Mouse (Mus musculus) forebrain, embryonic 12.5 days (tissue): ENCODE data around the gene Fcgr3. TPM values are rescaled to one million over a fixed set of nuclear protein-coding genes. Genes with fewer than 3 reads are reported as not detected.

ENCODE experiments used
- ATAC-seq: fragments of 200-750 bp; cut with Nextera tagmentation; 2 replicates; pipeline ENCODE4 v1.8.0; 2017; ENCODE audit warnings: moderate TSS enrichment; ENCODE audit not compliant: low FRiP score
- H3K27ac ChIP-seq: fragments of 300-500 bp; sonication (generic); 2 replicates; pipeline ENCODE4 v1.5.1; 2016; ENCODE audit warnings: mild to moderate bottlenecking
- H3K27me3 ChIP-seq: fragments of 300-500 bp; sonication (generic); 2 replicates; pipeline ENCODE4 v1.6.1; 2016; ENCODE audit warnings: mild to moderate bottlenecking
- H3K36me3 ChIP-seq: fragments of 300-500 bp; sonication (generic); replicated peaks from 2 replicates; pipeline ENCODE4 v1.6.1; 2016; ENCODE audit warnings: mild to moderate bottlenecking
- H3K4me1 ChIP-seq: fragments of 300-500 bp; sonication (generic); 2 replicates; pipeline ENCODE4 v1.6.1; 2016
- H3K4me2 ChIP-seq: fragments of 300-500 bp; sonication (generic); 2 replicates; pipeline ENCODE4 v1.6.1; 2016; ENCODE audit warnings: mild to moderate bottlenecking, moderate library complexity
- H3K4me3 ChIP-seq: fragments of 300-500 bp; sonication (generic); replicated peaks from 2 replicates; pipeline ENCODE4 v1.5.1; 2016; ENCODE audit warnings: mild to moderate bottlenecking
- H3K9ac ChIP-seq: fragments of 300-500 bp; sonication (generic); 2 replicates; pipeline ENCODE4 v1.6.1; 2016; ENCODE audit warnings: mild to moderate bottlenecking
- H3K9me3 ChIP-seq: fragments of 300-500 bp; sonication (generic); 2 replicates; pipeline ENCODE4 v1.6.1; 2016
- WGBS: fragments of 180-500 bp; shearing (Covaris S2); methylation state at CpG from one replicate; pipeline ENCODE4 v1.1.7; 2016; 5-methylcytosine and 5-hydroxymethylcytosine counted together
- microRNA-seq: library from miRNA; unstranded; fragments of <30 nt; microRNA quantifications from one replicate; pipeline ENCODE4, GENCODE M21; 2017
- polyA plus RNA-seq: library from polyadenylated mRNA; unstranded; fragments of >200 nt; fragmentation: Nextera tagmentation; extraction: Ambion mirVana; gene quantifications from 2 replicates; pipeline ENCODE4 v1.2.1, GENCODE M21; 2016

Gene Fcgr3
- polyA plus RNA-seq, 1 experiment from 2014 or later = 4.8 TPM

DNA sequence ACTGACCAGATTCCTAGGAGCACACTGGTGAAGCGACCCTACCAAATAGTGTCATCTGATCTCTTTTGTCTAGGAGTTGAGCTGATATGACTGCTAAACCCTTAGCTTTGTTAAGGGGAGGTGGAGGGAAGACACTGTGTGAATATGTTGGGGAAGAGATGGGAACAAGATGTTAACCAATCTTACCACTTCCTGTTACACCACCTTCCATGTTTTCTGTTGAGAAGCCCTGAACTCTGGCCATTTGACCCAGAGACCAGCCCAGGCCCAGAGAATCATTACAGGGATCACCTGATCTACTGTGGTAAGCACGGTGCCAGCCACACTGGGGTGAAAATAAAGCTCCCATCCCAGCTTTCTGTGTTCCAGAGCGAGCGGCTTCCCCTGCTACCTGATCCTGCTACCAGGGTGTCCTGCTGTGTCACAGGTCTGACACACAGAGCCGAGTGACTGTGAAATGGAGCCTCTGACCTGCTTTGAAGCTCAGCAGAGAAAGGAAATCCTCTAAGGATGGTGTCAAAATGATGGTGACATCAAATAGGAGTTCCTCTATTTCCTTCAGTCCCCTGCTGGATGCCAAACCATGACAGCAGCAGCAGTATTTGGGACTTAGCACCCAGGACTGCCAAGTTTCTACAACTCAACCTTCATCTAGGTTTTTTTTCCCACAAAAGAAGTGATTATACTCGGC is 47.1 kb downstream of the Fcgr3 start:
- H3K4me3 ChIP-seq = no peak overlapping the region
- H3K4me1 ChIP-seq = no peaks in the 10 kb centered on the region
- ATAC-seq = no peak
- 51% methylated on average over 6 of the region's 6 CpGs for WGBS
- no peaks in the 10 kb centered on the region for H3K36me3 ChIP-seq
- H3K9ac ChIP-seq = no peak overlapping the region
- H3K9me3 ChIP-seq = no peaks in the 10 kb centered on the region
- H3K4me2 ChIP-seq = no peak overlapping the region
- H3K27ac ChIP-seq = no peak overlapping the region
- no peaks in the 10 kb centered on the region for H3K27me3 ChIP-seq

DNA sequence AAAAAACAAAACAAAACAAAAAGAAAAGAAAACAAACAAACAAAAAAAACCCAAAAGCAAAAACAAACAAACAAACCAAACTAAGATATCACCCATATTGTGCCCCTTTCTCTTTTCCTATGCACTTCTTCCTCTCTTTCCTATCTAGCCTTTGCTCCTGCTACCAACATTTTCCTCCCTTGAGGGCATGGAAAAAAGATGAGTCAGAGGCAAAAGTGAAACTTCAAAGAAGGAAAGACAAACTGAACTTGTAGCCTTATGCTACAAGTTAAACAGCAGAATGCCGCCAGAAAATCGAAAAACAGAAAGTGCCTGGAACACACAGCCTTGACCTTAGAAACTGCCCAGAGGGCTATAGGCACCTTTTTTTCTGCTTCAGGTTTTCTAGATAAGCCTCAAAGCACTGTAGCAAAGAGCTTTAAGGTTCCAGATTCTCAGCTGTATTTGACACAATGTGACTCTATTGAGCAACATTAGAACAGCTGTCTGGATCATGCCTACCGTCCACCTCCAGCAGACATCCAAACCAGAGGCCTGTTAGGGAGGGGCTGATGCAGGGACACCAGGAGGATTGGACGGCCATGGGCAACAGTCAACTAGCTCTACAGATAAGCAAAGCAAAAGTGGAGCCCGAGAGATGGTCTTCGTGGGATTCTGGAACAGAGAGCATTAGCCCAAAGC is 47.9 kb downstream of the Fcgr3 start:
- Histone ChIP-seq H3K4me3 (no peak overlapping the region), H3K9ac (no peak overlapping the region), H3K4me1 (no peaks in the 10 kb centered on the region), H3K9me3 (no peaks in the 10 kb centered on the region), H3K27ac (no peak overlapping the region), H3K36me3 (no peaks in the 10 kb centered on the region), H3K27me3 (no peaks in the 10 kb centered on the region), H3K4me2 (no peak overlapping the region)
- ATAC-seq = no peak
- WGBS = 86% methylated on average over 6 of the region's 6 CpGs

GRCm38 (mm10) chr1:171011733-171012132 is 53.0 kb downstream of the Fcgr3 start:
- no peaks in the 10 kb centered on the region for H3K9me3 ChIP-seq
- H3K4me3 ChIP-seq = no peak overlapping the region
- no peak overlapping the region for H3K9ac ChIP-seq
- H3K27ac ChIP-seq = no peak overlapping the region
- 80% methylated on average over 4 of the region's 4 CpGs for WGBS
- H3K4me1 ChIP-seq = no peaks in the 10 kb centered on the region
- no peaks in the 10 kb centered on the region for H3K27me3 ChIP-seq
- H3K4me2 ChIP-seq = no peak overlapping the region
- no peaks in the 10 kb centered on the region for H3K36me3 ChIP-seq
- no peak for ATAC-seq

- no peak overlapping the region for H3K27ac ChIP-seq
- no peaks in the 10 kb centered on the region for H3K36me3 ChIP-seq
- no peaks in the 10 kb centered on the region for H3K4me1 ChIP-seq
- WGBS = 92% methylated on average over 2 of the region's 2 CpGs
- H3K9me3 ChIP-seq = no peaks in the 10 kb centered on the region
- H3K27me3 ChIP-seq = no peaks in the 10 kb centered on the region
- no peak overlapping the region for H3K9ac ChIP-seq
- no peak overlapping the region for H3K4me2 ChIP-seq
- no peak overlapping the region for H3K4me3 ChIP-seq
- ATAC-seq = no peak
Observed at GRCm38 (mm10) chr1:171006905-171007304, 57.8 kb downstream of the Fcgr3 start.

- WGBS = 93% methylated on average over 4 of the region's 4 CpGs
- no peak overlapping the region for H3K9ac ChIP-seq
- ATAC-seq = no peak
- no peak overlapping the region for H3K4me3 ChIP-seq
- no peaks in the 10 kb centered on the region for H3K36me3 ChIP-seq
- no peaks in the 10 kb centered on the region for H3K4me1 ChIP-seq
- H3K27me3 ChIP-seq = no peaks in the 10 kb centered on the region
- H3K4me2 ChIP-seq = no peak overlapping the region
- H3K9me3 ChIP-seq = no peaks in the 10 kb centered on the region
- no peak overlapping the region for H3K27ac ChIP-seq
Observed at GRCm38 (mm10) chr1:171006335-171006734, 58.4 kb downstream of the Fcgr3 start.

GRCm38 (mm10) chr1:171005586-171005985 is 59.1 kb downstream of the Fcgr3 start:
- Histone ChIP-seq H3K9ac (no peak overlapping the region), H3K27me3 (no peaks in the 10 kb centered on the region), H3K36me3 (no peaks in the 10 kb centered on the region), H3K4me1 (no peaks in the 10 kb centered on the region), H3K4me3 (no peak overlapping the region), H3K9me3 (no peaks in the 10 kb centered on the region), H3K4me2 (no peak overlapping the region), H3K27ac (no peak overlapping the region)
- ATAC-seq = no peak

DNA sequence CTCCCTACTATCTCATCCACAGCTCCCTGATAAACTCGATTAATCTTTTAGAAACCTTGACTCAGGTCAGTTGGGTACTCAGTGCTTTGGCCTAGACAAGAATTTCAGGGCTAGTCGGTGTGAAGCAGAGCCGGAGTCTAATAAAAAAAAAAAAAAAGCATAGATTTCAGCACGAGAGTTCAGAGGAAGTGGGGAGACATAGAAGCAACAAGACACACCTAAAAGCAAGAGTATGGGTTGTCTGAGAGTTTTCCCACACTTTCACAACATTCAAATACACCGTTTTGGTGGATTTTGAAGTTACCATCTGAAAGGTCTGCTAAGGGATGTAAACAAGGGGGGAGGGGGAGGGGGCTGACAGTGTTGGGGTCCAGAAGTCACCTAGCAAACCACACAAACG is 59.7 kb downstream of the Fcgr3 start:
- Histone ChIP-seq H3K4me2 (no peak overlapping the region), H3K4me1 (no peaks in the 10 kb centered on the region), H3K27ac (no peak overlapping the region), H3K36me3 (no peaks in the 10 kb centered on the region), H3K4me3 (no peak overlapping the region), H3K9ac (no peak overlapping the region), H3K9me3 (no peaks in the 10 kb centered on the region), H3K27me3 (no peaks in the 10 kb centered on the region)
- 73% methylated on average over 6 of the region's 6 CpGs for WGBS
- no peak for ATAC-seq

Small RNAs within 50 kb of the gene (microRNA-seq; reads per million reads assigned to microRNA genes)
- not detected for gene Gm27552
- gene Gm27844 = not detected
- 5.3 reads per million, percentile 20 among the genes with 10 or more reads in this experiment for gene Mir6546

Other genes starting within 250 kb of the Fcgr3 start
- 8.7 and 8.9 TPM in 2 replicates for gene Atf6, start 197.2 kb downstream of the Fcgr3 start, polyA plus RNA-seq
- gene Gm26620, start 179.9 kb downstream of the Fcgr3 start, polyA plus RNA-seq = not detected in 2 replicates
- 28.6 and 33.3 TPM in 2 replicates for gene Dusp12, start 179.4 kb downstream of the Fcgr3 start, polyA plus RNA-seq
- gene Fcrlb, start 152.0 kb downstream of the Fcgr3 start, polyA plus RNA-seq = not detected in 2 replicates
- gene Fcrla, start 137.4 kb downstream of the Fcgr3 start, polyA plus RNA-seq = not detected in 2 replicates
- gene Fcgr2b, start 88.4 kb downstream of the Fcgr3 start, polyA plus RNA-seq = 0.24 TPM in 1 of 2 replicates, not detected in the other
- 0.26 and 0.31 TPM in 2 replicates for gene Fcgr4, start 46.0 kb downstream of the Fcgr3 start, polyA plus RNA-seq
- 3.9 and 5.2 TPM in 2 replicates for gene Cfap126, start 49.0 kb upstream of the Fcgr3 start, polyA plus RNA-seq
- gene Sdhc, start 85.7 kb upstream of the Fcgr3 start, polyA plus RNA-seq = 218 and 236 TPM in 2 replicates
- gene Mpz, start 85.8 kb upstream of the Fcgr3 start, polyA plus RNA-seq = 0.54 and 1.0 TPM in 2 replicates
- gene Pcp4l1, start 131.3 kb upstream of the Fcgr3 start, polyA plus RNA-seq = 6.7 and 7.0 TPM in 2 replicates
- 0.22 and 0.23 TPM in 2 replicates for gene Nr1i3, start 149.0 kb upstream of the Fcgr3 start, polyA plus RNA-seq
- gene Tomm40l, start 157.6 kb upstream of the Fcgr3 start, polyA plus RNA-seq = 29.4 and 31.6 TPM in 2 replicates
- 1.5 and 2.6 TPM in 2 replicates for gene Apoa2, start 160.1 kb upstream of the Fcgr3 start, polyA plus RNA-seq
- gene Fcer1g, start 169.4 kb upstream of the Fcgr3 start, polyA plus RNA-seq = 12.6 and 15.3 TPM in 2 replicates
- 8.9 TPM in 2 replicates for gene Adamts4, start 185.5 kb upstream of the Fcgr3 start, polyA plus RNA-seq
- 209 and 213 TPM in 2 replicates for gene Ndufs2, start 186.5 kb upstream of the Fcgr3 start, polyA plus RNA-seq
- gene B4galt3, start 205.4 kb upstream of the Fcgr3 start, polyA plus RNA-seq = 78.1 and 78.6 TPM in 2 replicates
- 58.7 and 68.0 TPM in 2 replicates for gene Ppox, start 216.3 kb upstream of the Fcgr3 start, polyA plus RNA-seq
- gene Usp21, start 223.1 kb upstream of the Fcgr3 start, polyA plus RNA-seq = 119 and 125 TPM in 2 replicates
- gene Ufc1, start 230.1 kb upstream of the Fcgr3 start, polyA plus RNA-seq = 94.8 and 98.4 TPM in 2 replicates